Mouse (Mus musculus) lung, adult 2 months (tissue): ENCODE results near the gene Macrod2.

Source experiments
- CTCF ChIP-seq: fragments of 200-500 bp; IDR thresholded peaks from 2 replicates; pipeline ENCODE4 v1.5.1; 2011; ENCODE audit warnings: mild to moderate bottlenecking, low read length, control low read depth; ENCODE audit not compliant: insufficient read depth
- POLR2A ChIP-seq: fragments of 200-500 bp; IDR thresholded peaks from 2 replicates; pipeline ENCODE4 v1.6.1; 2011; ENCODE audit warnings: low read depth, mild to moderate bottlenecking, control low read depth, low read length, borderline replicate concordance; ENCODE audit errors: extremely low read depth

- TF ChIP-seq CTCF (no peak), POLR2A (no peak)
These were observed 81.8 kb downstream of the Macrod2 start for GRCm38 (mm10) chr2:140476891-140477290.
